Mouse (Mus musculus) stomach, embryonic 15.5 days (tissue): ENCODE data around the gene Timm10. TPM values are rescaled to one million over a fixed set of nuclear protein-coding genes. Genes with fewer than 3 reads are reported as not detected.

Experiments
- ATAC-seq: fragments of 200-750 bp; cut with Nextera tagmentation; 2 replicates; pipeline ENCODE4 v1.8.0; 2017; ENCODE audit warnings: low read depth, moderate number of reproducible peaks, moderate TSS enrichment; ENCODE audit not compliant: insufficient read depth, low FRiP score
- H3K27ac ChIP-seq: fragments of 300-500 bp; sonication (generic); 2 replicates; pipeline ENCODE4 v1.5.1; 2015; ENCODE audit warnings: mild to moderate bottlenecking, inconsistent platforms
- H3K27me3 ChIP-seq: fragments of 300-500 bp; sonication (generic); replicated peaks from 2 replicates; pipeline ENCODE4 v1.6.1; 2015; ENCODE audit warnings: inconsistent platforms
- H3K36me3 ChIP-seq: fragments of 300-500 bp; sonication (generic); 2 replicates; pipeline ENCODE4 v1.6.1; 2015; ENCODE audit warnings: inconsistent platforms
- H3K4me1 ChIP-seq: fragments of 300-500 bp; sonication (generic); 2 replicates; pipeline ENCODE4 v1.6.1; 2015; ENCODE audit warnings: inconsistent platforms
- H3K4me2 ChIP-seq: fragments of 300-500 bp; sonication (generic); 2 replicates; pipeline ENCODE4 v1.6.1; 2015; ENCODE audit warnings: mild to moderate bottlenecking, inconsistent platforms
- H3K4me3 ChIP-seq: fragments of 300-500 bp; sonication (generic); replicated peaks from 2 replicates; pipeline ENCODE4 v1.5.1; 2015; ENCODE audit warnings: inconsistent platforms
- H3K9ac ChIP-seq: fragments of 300-500 bp; sonication (generic); 2 replicates; pipeline ENCODE4 v1.6.1; 2015; ENCODE audit warnings: inconsistent platforms
- H3K9me3 ChIP-seq: fragments of 300-500 bp; sonication (generic); 2 replicates; pipeline ENCODE4 v1.6.1; 2016; ENCODE audit warnings: inconsistent platforms
- WGBS: fragments of 180-500 bp; shearing (Covaris S2); methylation state at CpG from one replicate; pipeline ENCODE4 v1.1.7; 2015; 5-methylcytosine and 5-hydroxymethylcytosine counted together
- polyA plus RNA-seq: library from polyadenylated mRNA; unstranded; fragments of >200 nt; fragmentation: Nextera tagmentation; extraction: Ambion mirVana; gene quantifications from 2 replicates; pipeline ENCODE4 v1.2.1, GENCODE M21; 2015

The Timm10 gene
- 47.2 and 50.4 TPM in 2 replicates for polyA plus RNA-seq

DNA sequence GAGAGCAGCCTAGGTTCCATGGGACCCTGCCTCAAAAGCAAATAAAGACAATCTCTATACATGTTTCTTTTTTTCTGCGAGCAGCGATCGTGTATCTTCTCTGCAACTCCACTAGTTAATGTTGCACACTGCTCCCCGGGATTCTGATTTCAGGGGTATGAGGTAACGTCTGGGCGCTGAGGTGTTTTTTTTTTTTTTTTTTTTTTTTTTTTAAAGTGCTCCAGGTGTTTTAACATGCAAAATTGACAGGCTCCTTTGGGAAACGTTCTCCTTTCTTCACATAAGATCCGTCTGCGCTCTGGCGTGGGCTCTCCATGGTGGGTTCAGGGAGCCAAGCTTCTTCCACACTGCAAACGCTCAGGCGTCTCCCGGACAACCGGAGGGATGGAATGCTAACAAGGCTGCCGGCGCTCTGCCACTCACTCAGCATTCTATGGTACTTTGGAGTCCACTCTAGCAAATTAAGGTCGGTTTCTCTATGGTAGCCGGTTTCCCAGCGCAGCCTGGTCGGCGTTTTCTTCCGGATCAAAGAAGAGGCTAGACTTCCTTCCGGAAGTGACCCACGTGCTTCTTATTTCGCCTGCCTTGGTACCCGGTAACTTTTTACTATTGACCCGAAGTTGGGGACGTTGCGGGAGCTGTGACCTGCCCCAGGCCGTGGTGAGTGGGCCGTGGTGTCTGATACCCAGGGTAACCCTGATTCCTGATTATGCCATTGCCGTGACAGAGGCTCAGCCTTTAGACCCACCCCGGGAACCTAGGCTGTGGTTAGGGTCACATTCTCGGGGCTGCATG, at the start of gene Timm10:
Gene Timm10, plus strand, starts transcription at position 510 of the 795 bp plus-strand sequence.
- peak; percentile 86 for ATAC-seq
- 0% methylated on average over 34 of the region's 34 CpGs for WGBS
- H3K9me3 ChIP-seq, result no peaks in the 10 kb centered on the region
- peak within 1 kb of the TSS; percentile 92 for H3K4me3 ChIP-seq
- H3K9ac ChIP-seq, result peak within 1 kb of the TSS; percentile 46
- 0 out of 2 replicates have a peak, but pooled peaks cover 3% of the 10 kb centered on the region for H3K4me1 ChIP-seq
- peak within 1 kb of the TSS; percentile 13; the same call in 1 of the 2 replicates for H3K27ac ChIP-seq
- no peaks in the 10 kb centered on the region for H3K27me3 ChIP-seq
- 0 out of 2 replicates have a peak, but pooled peaks cover 3% of the 10 kb centered on the region for H3K36me3 ChIP-seq
- peak within 1 kb of the TSS; percentile 92 for H3K4me2 ChIP-seq

- H3K4me2 ChIP-seq, result no peak overlapping the region
- H3K4me3 ChIP-seq, result no peak overlapping the region
- H3K9ac ChIP-seq, result no peak overlapping the region
- WGBS, result 55% methylated on average over 3 of the region's 3 CpGs
- H3K27me3 ChIP-seq, result no peaks in the 10 kb centered on the region
- no peak for ATAC-seq
- H3K4me1 ChIP-seq, result peaks cover 6% of the 10 kb centered on the region; the same call in 1 of the 2 replicates
- H3K27ac ChIP-seq, result no peak overlapping the region
- H3K9me3 ChIP-seq, result no peaks in the 10 kb centered on the region
- no peaks in the 10 kb centered on the region for H3K36me3 ChIP-seq
Measured at GRCm38 (mm10) chr2:84777706-84778105, 49.1 kb upstream of the Timm10 start.

- Histone ChIP-seq H3K4me1 (peaks cover 6% of the 10 kb centered on the region; the same call in 1 of the 2 replicates), H3K4me2 (no peak overlapping the region), H3K27ac (no peak overlapping the region), H3K36me3 (no peaks in the 10 kb centered on the region), H3K9ac (no peak overlapping the region), H3K4me3 (no peak overlapping the region), H3K27me3 (no peaks in the 10 kb centered on the region), H3K9me3 (no peaks in the 10 kb centered on the region)
- no peak for ATAC-seq
- 43% methylated on average over 6 of the region's 6 CpGs for WGBS
Measured at GRCm38 (mm10) chr2:84779210-84779609, 47.6 kb upstream of the Timm10 start.

- H3K27ac ChIP-seq, result peak overlapping the region; percentile 35; the same call in 1 of the 2 replicates
- H3K36me3 ChIP-seq, result no peaks in the 10 kb centered on the region
- no peak for ATAC-seq
- no peaks in the 10 kb centered on the region for H3K27me3 ChIP-seq
- no peak overlapping the region for H3K9ac ChIP-seq
- no peak overlapping the region for H3K4me3 ChIP-seq
- H3K4me2 ChIP-seq, result no peak overlapping the region
- no peaks in the 10 kb centered on the region for H3K9me3 ChIP-seq
- H3K4me1 ChIP-seq, result no peaks in the 10 kb centered on the region
- 86% methylated on average over 1 of the region's 1 CpGs for WGBS
Measured at GRCm38 (mm10) chr2:84783315-84783714, 43.5 kb upstream of the Timm10 start.

DNA sequence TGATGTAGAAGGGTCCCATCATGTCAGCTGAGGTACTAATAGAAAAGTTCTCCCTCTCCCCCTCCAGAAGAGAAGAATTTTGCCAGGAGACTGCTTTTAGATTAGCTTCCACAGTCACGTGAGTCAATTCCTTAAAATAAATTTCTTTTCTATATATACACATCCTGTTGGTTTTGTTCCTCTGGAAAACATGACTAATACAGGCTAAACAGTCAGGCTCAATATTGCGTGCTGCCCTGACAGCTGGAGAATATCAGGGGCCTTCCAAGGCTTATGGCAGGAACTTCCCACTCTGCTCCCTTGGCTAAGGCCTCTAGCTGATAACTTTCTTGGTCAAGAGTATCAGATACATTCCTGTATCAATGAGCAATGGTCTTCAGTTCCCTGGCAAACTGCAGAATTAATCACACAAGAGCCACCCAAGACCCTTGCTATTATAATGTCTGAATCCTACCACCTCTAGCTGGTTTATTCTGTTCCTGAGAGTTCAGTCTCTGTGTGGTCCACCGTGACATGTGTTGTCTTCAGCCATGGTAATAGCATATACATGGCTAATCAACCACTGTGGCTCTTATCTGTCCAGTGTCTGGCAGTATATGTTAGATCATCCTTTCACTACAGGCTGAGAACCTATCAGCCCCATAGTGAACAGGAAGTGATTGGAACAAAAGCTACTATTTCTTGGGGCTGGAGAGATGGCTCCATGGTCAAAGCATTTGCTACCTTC, 42.8 kb upstream of the Timm10 start:
- WGBS, result 42% methylated on average over 3 of the region's 3 CpGs
- Histone ChIP-seq H3K27ac (peak overlapping the region; percentile 40; the same call in 1 of the 2 replicates), H3K27me3 (no peaks in the 10 kb centered on the region), H3K4me3 (no peak overlapping the region), H3K4me2 (no peak overlapping the region), H3K36me3 (no peaks in the 10 kb centered on the region), H3K9ac (no peak overlapping the region), H3K9me3 (no peaks in the 10 kb centered on the region), H3K4me1 (no peaks in the 10 kb centered on the region)
- ATAC-seq, result no peak

GRCm38 (mm10) chr2:84788316-84788715, 38.5 kb upstream of the Timm10 start:
- Histone ChIP-seq H3K36me3 (no peaks in the 10 kb centered on the region), H3K9ac (no peak overlapping the region), H3K9me3 (no peaks in the 10 kb centered on the region), H3K4me3 (no peak overlapping the region), H3K27me3 (no peaks in the 10 kb centered on the region), H3K4me1 (no peaks in the 10 kb centered on the region), H3K4me2 (no peak overlapping the region), H3K27ac (no peak overlapping the region)
- ATAC-seq, result no peak
- WGBS, result 78% methylated on average over 3 of the region's 3 CpGs

DNA sequence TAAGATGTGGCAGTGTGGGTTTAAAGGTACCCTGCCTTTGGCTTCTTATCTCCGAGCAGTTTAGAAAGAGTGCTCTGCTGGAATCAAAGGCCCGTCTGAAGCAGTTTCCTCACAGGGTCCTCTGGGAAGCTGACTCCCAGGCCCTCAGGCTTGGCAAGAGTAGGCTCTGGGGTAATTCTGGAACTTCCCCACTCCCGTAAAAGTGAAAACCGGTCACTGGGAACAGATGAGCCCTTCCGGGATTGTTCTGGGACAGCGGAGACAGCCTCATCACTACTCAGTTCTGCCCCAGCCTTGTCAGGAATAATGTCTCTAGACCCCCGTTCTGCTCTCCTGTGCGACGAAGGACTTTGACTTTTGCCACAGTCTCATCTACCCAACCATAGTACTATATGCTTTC, 36.4 kb upstream of the Timm10 start:
- 62% methylated on average over 9 of the region's 9 CpGs for WGBS
- no peak overlapping the region for H3K4me2 ChIP-seq
- no peak overlapping the region for H3K9ac ChIP-seq
- H3K27ac ChIP-seq, result no peak overlapping the region
- H3K4me1 ChIP-seq, result no peaks in the 10 kb centered on the region
- no peak for ATAC-seq
- H3K36me3 ChIP-seq, result no peaks in the 10 kb centered on the region
- H3K27me3 ChIP-seq, result no peaks in the 10 kb centered on the region
- no peaks in the 10 kb centered on the region for H3K9me3 ChIP-seq
- no peak overlapping the region for H3K4me3 ChIP-seq

- Histone ChIP-seq H3K4me1 (no peaks in the 10 kb centered on the region), H3K4me3 (no peak overlapping the region), H3K4me2 (no peak overlapping the region), H3K9me3 (no peaks in the 10 kb centered on the region), H3K27me3 (no peaks in the 10 kb centered on the region), H3K9ac (no peak overlapping the region), H3K36me3 (no peaks in the 10 kb centered on the region), H3K27ac (no peak overlapping the region)
- no peak for ATAC-seq
- 54% methylated on average over 3 of the region's 3 CpGs for WGBS
Measured at GRCm38 (mm10) chr2:84792516-84792915, 34.3 kb upstream of the Timm10 start.

DNA sequence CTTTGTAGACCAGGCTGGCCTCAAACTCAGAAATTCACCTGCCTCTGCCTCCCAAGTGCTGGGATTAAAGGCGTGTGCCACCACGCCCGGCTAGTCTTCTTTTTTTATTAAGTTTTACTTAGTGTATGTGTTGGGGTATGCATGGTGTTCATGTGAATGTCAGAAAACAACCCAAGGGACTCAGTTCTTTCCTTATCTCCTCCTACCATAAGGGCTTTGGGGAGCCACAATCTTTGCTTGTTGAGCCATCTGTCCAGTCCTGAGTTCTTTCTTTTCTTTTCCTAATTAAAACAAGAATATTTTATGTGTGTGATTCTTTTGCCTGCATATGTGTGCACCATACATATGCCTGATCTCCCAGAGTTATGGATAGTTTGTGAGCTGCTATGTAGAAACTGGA, 33.6 kb upstream of the Timm10 start:
- no peak for ATAC-seq
- WGBS, result 83% methylated on average over 3 of the region's 3 CpGs

GRCm38 (mm10) chr2:84793871-84794270, 32.9 kb upstream of the Timm10 start:
- Histone ChIP-seq H3K9ac (no peak overlapping the region), H3K4me3 (no peak overlapping the region), H3K27me3 (no peaks in the 10 kb centered on the region), H3K36me3 (no peaks in the 10 kb centered on the region), H3K4me2 (no peak overlapping the region), H3K9me3 (no peaks in the 10 kb centered on the region), H3K27ac (no peak overlapping the region), H3K4me1 (no peaks in the 10 kb centered on the region)
- WGBS, result 70% methylated on average over 3 of the region's 3 CpGs
- ATAC-seq, result no peak

More for the DNA sequence above, 33.6 kb upstream of the Timm10 start:
- Histone ChIP-seq H3K4me1 (no peaks in the 10 kb centered on the region), H3K36me3 (no peaks in the 10 kb centered on the region), H3K9ac (no peak overlapping the region), H3K9me3 (no peaks in the 10 kb centered on the region), H3K4me2 (no peak overlapping the region), H3K27ac (no peak overlapping the region), H3K27me3 (no peaks in the 10 kb centered on the region), H3K4me3 (no peak overlapping the region)

GRCm38 (mm10) chr2:84797833-84798492, 28.8 kb upstream of the Timm10 start:
- 11% methylated on average over 13 of the region's 13 CpGs for WGBS

More at GRCm38 (mm10) chr2:84797833-84798492, 28.8 kb upstream of the Timm10 start:
- Histone ChIP-seq H3K4me3 (peak overlapping the region; percentile 57), H3K36me3 (no peaks in the 10 kb centered on the region), H3K4me2 (peak overlapping the region; percentile 84), H3K27me3 (no peaks in the 10 kb centered on the region), H3K27ac (peak overlapping the region; percentile 63), H3K4me1 (no peaks in the 10 kb centered on the region), H3K9me3 (no peaks in the 10 kb centered on the region), H3K9ac (0 out of 2 replicates have a peak overlapping the region, but pooled peaks have one; percentile 26)
- 0 out of 2 replicates have a peak, but pooled peaks have one; percentile 15 for ATAC-seq
